Mouse (Mus musculus): ENCODE results near the gene Slc30a5.
A peak's percentile ranks its signal among the peaks of the same experiment; 100 is the strongest.
"Not testable (repeated sequence)": the region's sequence is repeated elsewhere in the genome, so short reads cannot be mapped to it uniquely, and the experiment has no call there.

Slc30a5 gene

GRCm38 (mm10) chr13:100841741-100842140 is 8.5 kb upstream of the Slc30a5 start:
- no peak for DNase-seq (ENCODE audit: low spot score)

DNA sequence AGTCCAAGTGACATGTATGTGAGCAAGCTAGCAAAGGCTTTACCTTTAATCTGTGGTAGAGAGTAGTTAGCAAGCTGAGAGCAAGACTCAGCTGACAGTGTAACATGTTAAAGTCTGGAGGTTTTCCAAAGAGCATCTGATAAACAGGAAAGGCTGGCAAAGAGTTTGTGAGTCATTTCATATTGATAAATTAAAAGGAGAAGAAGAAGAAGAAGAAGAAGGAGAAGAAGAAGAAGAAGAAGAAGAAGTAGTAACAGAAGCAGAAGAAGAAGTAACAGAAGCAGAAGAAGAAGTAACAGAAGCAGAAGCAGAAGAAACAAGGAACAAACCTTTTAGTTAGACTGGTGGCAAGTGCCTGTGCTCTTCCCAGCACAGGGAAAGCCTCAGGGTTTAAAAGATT is 1.6 kb upstream of the Slc30a5 start:
- no peak for DNase-seq (ENCODE audit: low spot score)

GRCm38 (mm10) chr13:100833640-100834002 is 394 bp upstream of the Slc30a5 start:
- DNase-seq (ENCODE audit: low spot score) = no peak

- DNase-seq (ENCODE audit: low spot score) = no peak
Measured at GRCm38 (mm10) chr13:100832188-100832587, 1.0 kb downstream of the Slc30a5 start.

- no peak for DNase-seq (ENCODE audit: low spot score)
Measured at GRCm38 (mm10) chr13:100831123-100831522, 2.1 kb downstream of the Slc30a5 start.

DNA sequence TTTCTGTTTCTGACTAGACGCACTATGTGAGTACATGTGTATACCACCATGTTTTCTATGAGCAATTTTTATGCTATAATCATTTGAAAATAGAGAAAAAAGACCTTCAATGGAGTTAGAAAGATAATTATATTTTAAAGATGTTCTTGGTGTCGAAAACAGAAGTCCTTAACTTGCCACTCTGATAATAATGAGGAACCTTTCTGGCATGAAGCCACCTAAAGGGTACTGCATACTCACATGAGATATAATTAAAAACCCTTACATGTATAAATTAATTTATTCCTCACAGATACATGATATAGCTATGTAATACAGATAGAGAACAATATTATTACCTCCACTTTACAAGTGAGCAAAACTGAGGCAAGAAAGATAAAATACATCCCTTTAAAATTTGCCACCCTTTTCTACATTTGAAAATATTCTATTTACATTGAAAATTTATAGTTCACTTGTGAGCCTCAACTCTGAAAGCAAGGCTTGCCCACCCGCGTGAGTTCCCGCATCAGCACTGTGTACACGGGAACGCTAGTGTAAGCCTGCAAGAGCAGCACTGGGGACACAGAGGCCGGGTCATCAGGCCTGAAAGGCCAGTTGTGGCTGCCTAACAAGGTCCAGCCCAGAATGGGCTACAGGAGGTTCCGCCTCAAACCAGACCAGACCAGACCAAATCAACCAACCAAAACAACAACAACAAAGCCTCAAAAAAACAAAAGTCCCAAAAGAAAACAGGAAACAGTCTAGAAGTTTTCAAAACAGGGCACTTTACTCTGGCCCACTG is 7.4 kb downstream of the Slc30a5 start:
- DNase-seq (ENCODE audit: low spot score) = no peak

DNA sequence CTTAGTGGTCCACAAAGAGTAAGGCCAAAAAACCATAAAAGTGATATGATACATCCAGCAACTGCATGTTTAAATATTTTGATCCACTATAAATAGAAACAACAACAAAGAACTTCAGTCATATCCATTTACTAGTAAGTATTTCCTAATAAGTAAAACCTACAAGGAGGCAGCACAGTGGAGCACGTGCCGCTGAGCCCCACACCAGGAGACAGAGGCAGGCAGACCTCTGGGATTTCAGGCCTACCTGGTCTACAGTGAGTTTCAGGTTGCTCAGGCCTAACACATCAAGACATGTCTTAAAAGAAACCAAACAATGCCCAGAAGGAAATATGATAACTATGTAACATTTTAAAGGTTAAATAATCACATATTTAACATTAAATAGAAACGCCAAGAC is 8.3 kb downstream of the Slc30a5 start:
- no peak for DNase-seq (ENCODE audit: low spot score)

GRCm38 (mm10) chr13:100824306-100824705 is 8.9 kb downstream of the Slc30a5 start:
- DNase-seq (ENCODE audit: low spot score) = no peak

GRCm38 (mm10) chr13:100823863-100824262 is 9.4 kb downstream of the Slc30a5 start:
- DNase-seq (ENCODE audit: low spot score) = no peak

DNA sequence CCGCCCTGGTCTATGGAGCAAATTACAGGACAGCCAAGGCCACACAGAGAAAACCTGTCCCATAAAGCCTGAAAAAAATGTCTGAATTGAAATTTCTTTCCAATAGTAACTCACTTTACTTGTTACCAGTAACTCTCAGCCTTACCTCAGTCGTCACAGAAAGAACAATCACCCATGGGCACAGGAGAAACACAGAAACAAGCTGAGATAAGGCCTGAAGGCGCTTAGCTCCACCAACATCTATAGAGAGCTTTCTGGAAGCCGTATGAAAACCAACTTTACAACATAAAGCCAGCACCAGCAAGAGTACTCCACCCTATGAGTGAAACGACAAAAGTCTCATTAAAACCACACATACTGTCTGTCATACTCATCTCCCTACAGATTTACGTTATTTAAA is 18.8 kb downstream of the Slc30a5 start:
- no peak for DNase-seq (ENCODE audit: low spot score)

- no peak for DNase-seq (ENCODE audit: low spot score)
Measured at GRCm38 (mm10) chr13:100805776-100806175, 27.5 kb downstream of the Slc30a5 start.

GRCm38 (mm10) chr13:100797171-100797570 is 36.1 kb downstream of the Slc30a5 start:
- DNase-seq (ENCODE audit: low spot score) = no peak

GRCm38 (mm10) chr13:100789083-100789482 is 44.1 kb downstream of the Slc30a5 start:
- no peak for DNase-seq (ENCODE audit: low spot score)

DNA sequence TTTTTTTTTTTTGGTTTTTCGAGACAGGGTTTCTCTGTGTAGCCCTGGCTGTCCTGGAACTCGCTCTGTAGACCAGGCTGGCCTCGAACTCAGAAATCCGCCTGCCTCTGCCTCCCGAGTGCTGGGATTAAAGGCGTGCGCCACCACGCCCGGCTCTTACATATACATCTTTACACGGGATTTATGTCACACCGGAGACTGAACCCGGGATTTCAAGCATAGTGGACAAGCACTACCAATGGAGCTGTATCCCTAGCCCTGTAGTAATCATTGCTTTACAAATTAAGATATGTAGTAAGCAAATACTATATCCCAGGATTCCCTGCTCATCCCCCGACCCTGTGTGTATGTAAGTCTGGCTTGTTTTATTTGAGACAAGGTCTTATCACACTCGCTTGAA is 45.2 kb downstream of the Slc30a5 start:
- not testable (repeated sequence) for DNase-seq (ENCODE audit: low spot score)

GRCm38 (mm10) chr13:100787316-100788010 is 45.8 kb downstream of the Slc30a5 start:
- no peak for DNase-seq (ENCODE audit: low spot score)

DNA sequence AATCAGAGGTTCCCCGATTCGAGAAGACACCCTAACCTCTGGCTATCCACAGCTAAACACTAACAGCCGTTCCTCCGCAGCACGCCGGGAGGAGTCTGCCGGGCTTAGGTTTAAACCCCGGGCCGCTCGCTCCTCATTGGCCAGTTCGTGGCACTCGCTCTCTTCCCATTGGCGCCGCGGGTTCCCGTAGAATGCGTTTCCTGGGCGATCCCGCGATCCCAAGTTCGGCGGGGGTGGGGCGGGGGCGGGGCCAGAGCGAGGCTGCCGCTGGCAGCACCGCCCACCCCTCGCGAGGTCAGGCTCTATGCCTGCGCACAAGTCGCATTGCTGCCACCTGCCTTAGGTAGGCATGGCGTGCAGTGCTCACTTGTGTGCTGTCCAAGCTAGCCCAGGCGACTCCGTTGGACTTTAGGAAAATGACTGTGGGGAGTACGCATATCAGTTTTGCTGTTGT is 46.8 kb downstream of the Slc30a5 start, which contains the start of gene Ccnb1:
Ccnb1 (minus strand) TSS at position 157 of the 454 bp plus-strand sequence.
- peak; percentile 82 for DNase-seq (ENCODE audit: low spot score)

DNA sequence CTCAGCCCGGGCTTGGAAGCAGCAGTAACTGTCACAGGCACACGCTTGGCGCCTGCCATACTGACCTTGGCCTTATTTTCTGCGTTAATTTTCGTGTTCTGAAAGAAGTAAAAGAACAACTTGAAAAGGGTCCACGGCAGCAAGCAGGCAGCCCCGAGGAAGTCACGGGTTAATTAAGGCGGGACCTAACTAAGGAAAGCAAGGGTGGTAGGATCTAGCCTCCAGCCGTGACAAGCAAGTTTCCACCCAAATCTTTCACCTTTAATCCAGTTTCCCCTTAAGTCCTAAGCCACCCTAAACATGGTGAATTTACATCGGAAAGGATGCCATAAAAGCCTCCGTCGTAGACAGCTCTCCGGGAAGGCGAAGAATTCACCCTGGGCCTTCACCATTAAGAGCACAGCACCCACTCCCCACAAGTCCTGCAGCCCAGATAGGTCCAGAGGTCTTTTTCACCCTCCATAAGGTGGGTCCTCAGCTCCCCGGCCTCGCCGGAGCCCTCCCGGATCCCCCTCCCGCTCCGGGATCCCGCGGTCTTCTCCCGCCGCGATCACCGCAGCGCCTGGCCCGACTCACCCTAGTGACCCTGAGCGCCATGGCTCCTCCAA is 47.3 kb downstream of the Slc30a5 start:
- no peak for DNase-seq (ENCODE audit: low spot score)

- DNase-seq (ENCODE audit: low spot score) = no peak
Measured at GRCm38 (mm10) chr13:100777491-100777890, 55.7 kb downstream of the Slc30a5 start.

DNA sequence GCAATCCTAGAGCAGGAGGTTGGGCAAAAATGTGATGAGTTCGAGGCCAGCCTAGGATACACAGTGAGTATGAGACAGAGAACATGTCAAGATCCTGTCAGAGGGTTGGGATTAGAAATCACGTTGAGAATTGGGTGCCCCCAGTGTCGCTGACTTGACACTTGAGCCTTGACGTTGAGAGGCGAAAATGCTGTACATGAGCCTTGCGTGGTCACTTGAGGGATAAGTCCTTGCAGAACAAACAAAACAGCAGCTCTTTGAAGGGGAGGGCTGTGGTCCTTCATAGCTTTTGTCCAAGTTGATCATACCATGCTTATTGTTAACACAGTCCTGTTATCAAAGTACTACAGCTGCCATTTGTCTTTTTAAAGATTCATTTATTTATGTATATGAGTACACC is 56.5 kb downstream of the Slc30a5 start:
- DNase-seq (ENCODE audit: low spot score) = no peak

DNA sequence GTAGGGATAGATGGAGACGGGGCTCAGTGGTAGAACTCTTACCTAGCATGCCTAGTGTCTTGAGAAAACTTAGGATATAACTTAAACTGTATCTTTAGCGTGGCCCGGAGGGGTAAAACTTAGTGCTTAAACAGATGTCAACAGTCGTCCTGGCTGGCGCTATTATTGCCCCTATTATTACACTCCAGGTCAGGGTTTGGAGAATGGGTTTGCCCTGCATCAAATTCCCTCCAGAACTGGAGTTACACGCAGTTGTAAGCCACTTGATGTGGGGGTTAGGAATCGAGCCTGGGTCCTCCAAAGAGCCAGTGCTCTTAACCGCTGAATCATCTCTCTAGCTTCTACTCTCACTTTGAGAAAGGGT is 57.2 kb downstream of the Slc30a5 start:
- DNase-seq (ENCODE audit: low spot score) = no peak

DNA sequence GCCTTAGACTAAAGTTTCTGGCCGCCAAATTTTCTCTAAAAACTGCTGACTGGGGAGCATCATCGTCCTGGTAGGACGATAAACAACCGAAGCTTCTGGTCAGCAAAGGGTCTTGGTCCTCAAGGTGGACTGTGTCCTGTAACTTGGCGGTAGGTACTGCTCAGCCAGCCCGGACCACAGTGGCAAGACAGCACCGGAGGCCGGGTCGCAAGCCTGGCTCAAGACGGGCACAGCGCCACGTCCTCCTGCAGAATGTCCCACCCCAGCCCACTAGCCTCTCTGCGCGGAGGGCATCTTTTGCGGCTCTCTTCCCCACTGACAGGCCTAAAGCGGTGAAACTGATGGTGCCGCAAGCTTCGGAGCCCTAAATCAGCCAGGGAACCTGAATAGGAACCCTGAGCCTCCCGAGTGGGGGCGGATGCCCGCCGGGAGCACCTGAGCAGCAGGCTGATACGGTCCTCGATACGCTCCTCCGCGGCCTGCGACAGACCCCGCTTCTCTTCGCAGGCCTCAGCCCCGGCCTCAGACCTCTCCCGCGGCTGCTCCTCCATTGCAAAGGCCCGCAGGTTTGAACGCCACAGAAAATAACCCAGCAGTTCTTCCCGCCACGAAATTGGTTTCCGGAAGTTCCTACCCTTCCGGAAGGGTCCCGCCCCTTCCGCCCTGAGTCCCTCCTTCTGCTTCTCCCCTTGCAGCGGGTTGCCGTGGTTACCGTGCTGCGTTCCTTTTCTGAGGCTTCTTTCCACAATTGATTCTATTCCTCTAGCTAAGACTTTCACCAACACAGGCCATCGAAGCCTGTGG is 57.8 kb downstream of the Slc30a5 start, which contains the start of gene Cenph:
Cenph (minus strand) TSS at position 648 of the 804 bp plus-strand sequence.
- DNase-seq (ENCODE audit: low spot score) = peak; percentile 52

DNA sequence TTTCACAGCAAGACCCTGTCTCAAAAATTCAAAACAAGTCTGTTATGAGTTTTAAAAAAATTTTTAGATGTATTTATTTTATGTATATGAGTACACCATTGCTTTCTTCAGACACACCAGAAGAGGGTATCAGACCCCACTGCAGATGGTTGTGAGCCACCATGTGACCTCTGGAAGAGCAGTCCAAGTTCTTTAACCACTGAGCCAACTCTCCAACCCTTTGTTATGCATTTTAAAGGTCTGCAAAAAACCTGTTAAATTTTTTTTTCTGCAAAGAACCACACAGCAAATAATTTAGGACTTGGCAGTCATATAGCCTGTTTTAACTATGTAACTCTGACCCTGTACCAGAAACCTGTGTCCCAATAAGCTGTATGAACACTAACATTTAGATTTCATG is 58.5 kb downstream of the Slc30a5 start:
- DNase-seq (ENCODE audit: low spot score) = no peak

All from ovary, postnatal 10 days (tissue).